Mouse (Mus musculus): ENCODE results near the gene Cgnl1. TPM values are rescaled to one million over a fixed set of nuclear protein-coding genes. Genes with fewer than 3 reads are reported as not detected.

The Cgnl1 gene
- polyA plus RNA-seq (2015; fragmentation: Nextera tagmentation; extraction: Ambion mirVana): 6.0 and 7.0 TPM in 2 replicates

- Histone ChIP-seq H3K4me3 (ENCODE audit: low read length) (peak within 1 kb of the TSS; percentile 74), H3K4me1 (ENCODE audit: control insufficient read depth, insufficient read depth, low read length) (peaks cover 4% of the 10 kb centered on the region), H3K27ac (ENCODE audit: low read length) (peak within 1 kb of the TSS; percentile 80), H3K9me3 (ENCODE audit: control insufficient read depth, low read length) (no peaks in the 10 kb centered on the region), H3K36me3 (ENCODE audit: control insufficient read depth, insufficient read depth, low read length) (no peaks in the 10 kb centered on the region), H3K27me3 (replicated peaks; ENCODE audit: control insufficient read depth, insufficient read depth, low read length) (no peaks in the 10 kb centered on the region), H3K9ac (ENCODE audit: low read depth, low read length) (peak within 1 kb of the TSS; percentile 84), H3K4me2 (ENCODE audit: low read depth, low read length) (peak within 1 kb of the TSS; percentile 79)
- WGBS: under 1% methylated on average over 66 of the region's 67 CpGs
- peak; percentile 97 for ATAC-seq
These were observed at the start of gene Cgnl1 for GRCm38 (mm10) chr9:71770991-71771767. Gene Cgnl1, minus strand, starts transcription at chr9:71771602.

- H3K27me3 ChIP-seq (replicated peaks; ENCODE audit: control insufficient read depth, insufficient read depth, low read length): no peaks in the 10 kb centered on the region
- no peak for ATAC-seq
- H3K36me3 ChIP-seq (ENCODE audit: control insufficient read depth, insufficient read depth, low read length): no peaks in the 10 kb centered on the region
- WGBS: 91% methylated on average over 7 of the region's 7 CpGs
- no peak overlapping the region for H3K27ac ChIP-seq (ENCODE audit: low read length)
- no peak overlapping the region for H3K4me3 ChIP-seq (ENCODE audit: low read length)
- H3K4me1 ChIP-seq (ENCODE audit: control insufficient read depth, insufficient read depth, low read length): no peaks in the 10 kb centered on the region
- H3K4me2 ChIP-seq (ENCODE audit: low read depth, low read length): no peak overlapping the region
- no peak overlapping the region for H3K9ac ChIP-seq (ENCODE audit: low read depth, low read length)
- no peaks in the 10 kb centered on the region for H3K9me3 ChIP-seq (ENCODE audit: control insufficient read depth, low read length)
These were observed 47.1 kb upstream of the Cgnl1 start for GRCm38 (mm10) chr9:71818453-71818852.

DNA sequence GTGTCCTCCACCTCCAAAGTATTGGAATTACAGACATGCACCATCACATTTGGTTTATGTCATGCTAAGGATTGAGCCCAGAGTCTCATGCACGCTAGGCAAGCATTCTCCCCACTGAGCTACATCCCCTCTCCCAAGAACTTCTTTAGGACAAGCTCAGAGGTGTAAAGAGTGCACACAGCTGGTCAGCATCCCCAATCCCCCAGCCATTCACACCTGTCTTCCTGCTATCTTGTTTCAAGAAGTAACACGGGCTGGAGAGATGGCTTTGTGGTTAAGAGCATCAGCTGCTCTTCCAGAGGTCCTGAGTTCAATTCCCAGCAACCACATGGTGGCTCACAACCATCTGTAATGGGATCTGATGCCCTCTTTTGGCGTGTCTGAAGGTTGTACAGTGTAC, 44.7 kb upstream of the Cgnl1 start:
- Histone ChIP-seq H3K9ac (ENCODE audit: low read depth, low read length) (no peak overlapping the region), H3K27me3 (replicated peaks; ENCODE audit: control insufficient read depth, insufficient read depth, low read length) (no peaks in the 10 kb centered on the region), H3K36me3 (ENCODE audit: control insufficient read depth, insufficient read depth, low read length) (no peaks in the 10 kb centered on the region), H3K4me3 (ENCODE audit: low read length) (no peak overlapping the region), H3K4me1 (ENCODE audit: control insufficient read depth, insufficient read depth, low read length) (no peaks in the 10 kb centered on the region), H3K4me2 (ENCODE audit: low read depth, low read length) (no peak overlapping the region), H3K27ac (ENCODE audit: low read length) (no peak overlapping the region), H3K9me3 (ENCODE audit: control insufficient read depth, low read length) (no peaks in the 10 kb centered on the region)
- WGBS: 59% methylated on average over 3 of the region's 3 CpGs
- ATAC-seq: no peak

DNA sequence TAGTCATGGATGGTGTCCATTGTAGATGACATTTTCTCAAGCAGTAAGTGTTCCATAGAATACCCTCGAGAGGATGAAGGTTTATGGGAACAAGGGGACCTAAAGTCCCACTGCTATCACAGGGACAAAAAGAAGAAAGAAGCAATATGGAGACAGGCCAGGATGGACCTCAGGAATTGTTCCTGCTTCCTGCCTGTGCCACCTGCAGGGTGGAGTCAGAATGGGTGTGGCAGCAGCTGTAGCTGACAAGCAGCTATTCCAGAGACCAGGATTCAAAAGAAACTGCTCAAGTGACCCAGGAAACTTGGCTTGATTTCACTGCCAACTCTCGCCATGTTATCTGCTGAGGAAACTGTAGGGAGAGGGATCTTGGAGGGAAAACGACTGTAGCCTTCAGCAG, 42.2 kb upstream of the Cgnl1 start:
- no peaks in the 10 kb centered on the region for H3K9me3 ChIP-seq (ENCODE audit: control insufficient read depth, low read length)
- H3K4me3 ChIP-seq (ENCODE audit: low read length): no peak overlapping the region
- H3K36me3 ChIP-seq (ENCODE audit: control insufficient read depth, insufficient read depth, low read length): no peaks in the 10 kb centered on the region
- no peak overlapping the region for H3K4me2 ChIP-seq (ENCODE audit: low read depth, low read length)
- H3K27ac ChIP-seq (ENCODE audit: low read length): no peak overlapping the region
- H3K4me1 ChIP-seq (ENCODE audit: control insufficient read depth, insufficient read depth, low read length): no peaks in the 10 kb centered on the region
- no peak for ATAC-seq
- no peaks in the 10 kb centered on the region for H3K27me3 ChIP-seq (replicated peaks; ENCODE audit: control insufficient read depth, insufficient read depth, low read length)
- 74% methylated on average over 3 of the region's 3 CpGs for WGBS
- H3K9ac ChIP-seq (ENCODE audit: low read depth, low read length): no peak overlapping the region

- no peak overlapping the region for H3K4me2 ChIP-seq (ENCODE audit: low read depth, low read length)
- 72% methylated on average over 4 of the region's 4 CpGs for WGBS
- H3K9ac ChIP-seq (ENCODE audit: low read depth, low read length): no peak overlapping the region
- no peaks in the 10 kb centered on the region for H3K27me3 ChIP-seq (replicated peaks; ENCODE audit: control insufficient read depth, insufficient read depth, low read length)
- H3K4me1 ChIP-seq (ENCODE audit: control insufficient read depth, insufficient read depth, low read length): no peaks in the 10 kb centered on the region
- H3K27ac ChIP-seq (ENCODE audit: low read length): no peak overlapping the region
- H3K4me3 ChIP-seq (ENCODE audit: low read length): no peak overlapping the region
- no peaks in the 10 kb centered on the region for H3K36me3 ChIP-seq (ENCODE audit: control insufficient read depth, insufficient read depth, low read length)
- ATAC-seq: no peak
- H3K9me3 ChIP-seq (ENCODE audit: control insufficient read depth, low read length): no peaks in the 10 kb centered on the region
These were observed 41.5 kb upstream of the Cgnl1 start for GRCm38 (mm10) chr9:71812914-71813313.

DNA sequence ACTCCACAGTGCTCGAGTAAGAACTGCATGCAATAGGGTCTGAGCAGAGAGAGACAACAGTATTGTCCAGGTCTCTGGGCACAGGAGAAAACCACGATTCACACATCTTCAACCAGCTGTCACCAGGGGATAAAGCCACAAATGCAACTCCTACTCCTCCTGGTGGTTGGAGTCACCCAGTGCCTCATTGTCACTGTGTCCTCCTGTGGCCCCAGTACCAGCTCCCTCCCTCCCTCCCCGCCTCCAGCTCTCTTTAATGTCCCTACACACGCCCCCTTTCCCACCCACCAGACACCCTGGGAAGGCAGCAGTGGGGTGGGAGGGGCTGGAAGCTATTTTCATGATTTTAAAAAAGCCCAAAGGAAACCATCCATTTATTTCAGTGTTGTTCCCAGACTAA, 41.0 kb upstream of the Cgnl1 start:
- Histone ChIP-seq H3K9ac (ENCODE audit: low read depth, low read length) (no peak overlapping the region), H3K9me3 (ENCODE audit: control insufficient read depth, low read length) (no peaks in the 10 kb centered on the region), H3K27ac (ENCODE audit: low read length) (no peak overlapping the region), H3K4me2 (ENCODE audit: low read depth, low read length) (no peak overlapping the region), H3K36me3 (ENCODE audit: control insufficient read depth, insufficient read depth, low read length) (no peaks in the 10 kb centered on the region), H3K27me3 (replicated peaks; ENCODE audit: control insufficient read depth, insufficient read depth, low read length) (no peaks in the 10 kb centered on the region), H3K4me1 (ENCODE audit: control insufficient read depth, insufficient read depth, low read length) (no peaks in the 10 kb centered on the region), H3K4me3 (ENCODE audit: low read length) (no peak overlapping the region)
- WGBS: 39% methylated on average over 4 of the region's 4 CpGs
- ATAC-seq: no peak

- Histone ChIP-seq H3K27ac (ENCODE audit: low read length) (no peak overlapping the region), H3K4me3 (ENCODE audit: low read length) (no peak overlapping the region), H3K9me3 (ENCODE audit: control insufficient read depth, low read length) (no peaks in the 10 kb centered on the region), H3K4me1 (ENCODE audit: control insufficient read depth, insufficient read depth, low read length) (no peaks in the 10 kb centered on the region), H3K4me2 (ENCODE audit: low read depth, low read length) (no peak overlapping the region), H3K36me3 (ENCODE audit: control insufficient read depth, insufficient read depth, low read length) (no peaks in the 10 kb centered on the region), H3K9ac (ENCODE audit: low read depth, low read length) (no peak overlapping the region), H3K27me3 (replicated peaks; ENCODE audit: control insufficient read depth, insufficient read depth, low read length) (no peaks in the 10 kb centered on the region)
- no peak for ATAC-seq
- 73% methylated on average over 5 of the region's 5 CpGs for WGBS
These were observed 40.0 kb upstream of the Cgnl1 start for GRCm38 (mm10) chr9:71811404-71811803.

DNA sequence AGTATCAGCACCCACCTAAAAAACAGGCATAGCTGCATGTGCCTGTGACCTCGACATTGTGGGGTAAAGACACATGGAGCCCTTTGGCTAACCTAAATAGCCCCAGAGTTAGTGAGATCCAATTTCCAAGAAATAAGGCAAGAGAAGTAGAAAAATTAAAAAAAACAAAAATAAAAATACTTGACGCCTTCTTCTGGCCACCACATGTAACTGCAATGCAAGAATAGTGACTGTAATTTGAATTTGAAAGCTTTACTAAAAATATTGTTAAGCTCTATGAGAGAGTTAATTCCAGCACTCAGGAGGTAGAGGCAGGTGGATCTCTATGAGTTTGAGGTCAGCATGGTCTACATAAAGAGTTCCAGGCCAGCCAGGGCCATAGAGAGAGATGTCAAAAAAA, 39.3 kb upstream of the Cgnl1 start:
- H3K27ac ChIP-seq (ENCODE audit: low read length): no peak overlapping the region
- H3K36me3 ChIP-seq (ENCODE audit: control insufficient read depth, insufficient read depth, low read length): no peaks in the 10 kb centered on the region
- no peak overlapping the region for H3K4me2 ChIP-seq (ENCODE audit: low read depth, low read length)
- H3K27me3 ChIP-seq (replicated peaks; ENCODE audit: control insufficient read depth, insufficient read depth, low read length): no peaks in the 10 kb centered on the region
- no peak overlapping the region for H3K4me3 ChIP-seq (ENCODE audit: low read length)
- no peaks in the 10 kb centered on the region for H3K9me3 ChIP-seq (ENCODE audit: control insufficient read depth, low read length)
- no peaks in the 10 kb centered on the region for H3K4me1 ChIP-seq (ENCODE audit: control insufficient read depth, insufficient read depth, low read length)
- H3K9ac ChIP-seq (ENCODE audit: low read depth, low read length): no peak overlapping the region
- WGBS: 86% methylated on average over 2 of the region's 2 CpGs
- no peak for ATAC-seq

- H3K4me2 ChIP-seq (ENCODE audit: low read depth, low read length): peak overlapping the region; percentile 38
- 43% methylated on average over 11 of the region's 11 CpGs for WGBS
- no peak overlapping the region for H3K27ac ChIP-seq (ENCODE audit: low read length)
- no peak overlapping the region for H3K9ac ChIP-seq (ENCODE audit: low read depth, low read length)
- no peak for ATAC-seq
- no peaks in the 10 kb centered on the region for H3K4me1 ChIP-seq (ENCODE audit: control insufficient read depth, insufficient read depth, low read length)
- H3K4me3 ChIP-seq (ENCODE audit: low read length): peak overlapping the region; percentile 5; the same call in 1 of the 2 replicates
- no peaks in the 10 kb centered on the region for H3K9me3 ChIP-seq (ENCODE audit: control insufficient read depth, low read length)
- H3K36me3 ChIP-seq (ENCODE audit: control insufficient read depth, insufficient read depth, low read length): no peaks in the 10 kb centered on the region
- H3K27me3 ChIP-seq (replicated peaks; ENCODE audit: control insufficient read depth, insufficient read depth, low read length): no peaks in the 10 kb centered on the region
These were observed 37.3 kb upstream of the Cgnl1 start for GRCm38 (mm10) chr9:71808640-71809254.
